Mouse (Mus musculus) lung, postnatal 14 days (tissue): Measurements from ENCODE around the gene Tmed6.
A peak's percentile ranks its signal among the peaks of the same experiment; 100 is the strongest.
"Not testable (repeated sequence)": the region's sequence is repeated elsewhere in the genome, so short reads cannot be mapped to it uniquely, and the experiment has no call there.

Source experiments
- DNase-seq: peaks from one replicate; pipeline ENCODE4 v3.0.0; 2021

Tmed6 gene

DNA sequence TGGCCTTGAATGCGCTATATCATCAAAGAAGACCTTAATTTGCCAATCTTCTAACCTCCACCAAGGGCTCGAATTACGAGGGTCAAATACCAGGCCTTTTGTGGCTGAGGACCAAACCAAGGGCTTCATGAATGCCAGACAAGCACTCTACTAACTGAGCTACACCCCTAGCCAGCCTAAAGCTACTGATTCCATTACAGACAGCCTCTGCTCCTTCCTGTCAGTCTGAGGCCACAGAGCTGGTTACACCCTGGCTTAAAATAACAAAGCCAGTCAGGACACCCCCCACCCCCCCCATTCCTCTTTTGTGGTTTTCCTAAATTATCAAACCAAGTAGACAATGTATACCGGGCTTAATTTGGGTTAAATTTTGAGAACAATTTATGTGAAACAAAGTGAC is 8.3 kb upstream of the Tmed6 start:
- no peak for DNase-seq

DNA sequence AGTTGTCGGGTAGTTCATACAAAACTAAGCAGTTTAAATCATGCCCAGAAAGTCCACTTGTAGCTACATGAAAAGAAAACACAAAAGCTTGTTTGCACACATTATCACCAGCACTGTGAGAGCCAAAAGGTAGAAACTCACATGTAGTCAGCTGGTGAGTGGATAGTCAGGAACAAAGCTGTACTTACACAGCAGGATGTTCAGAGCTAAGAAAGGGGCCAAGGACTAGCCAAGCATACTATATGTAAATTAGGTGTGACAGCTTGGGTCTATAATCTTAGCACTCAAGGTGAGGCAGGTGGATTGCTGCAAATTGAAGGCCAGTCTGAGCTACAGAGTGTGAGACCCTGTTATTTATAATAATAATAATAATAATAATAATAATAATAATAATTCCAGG is 2.8 kb downstream of the Tmed6 start:
- no peak for DNase-seq

DNA sequence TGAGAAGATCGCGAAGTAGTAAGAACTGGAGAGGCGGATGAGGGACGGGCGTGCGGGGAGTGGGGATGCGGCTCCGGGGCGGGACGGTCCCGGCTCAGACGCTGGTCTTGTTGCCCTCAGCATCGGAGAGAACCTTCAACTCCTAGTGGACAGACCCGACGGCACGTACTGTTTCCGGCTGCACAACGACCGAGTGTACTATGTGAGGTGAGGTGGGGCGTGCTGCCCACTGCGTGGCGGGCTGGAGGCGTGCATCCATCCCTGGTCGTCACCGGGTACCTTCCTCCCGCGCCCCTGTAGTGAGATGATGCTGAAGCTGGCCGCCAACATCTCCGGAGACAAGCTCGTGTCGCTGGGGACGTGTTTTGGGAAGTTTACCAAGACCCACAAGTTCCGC is 8.5 kb downstream of the Tmed6 start:
- no peak for DNase-seq

- peak; percentile 95 for DNase-seq
Observed at GRCm38 (mm10) chr8:107056076-107056972, 9.1 kb downstream of the Tmed6 start, which contains the start of the genes Cog8 and Nip7. TSS of gene Cog8 (minus strand) at chr8:107056689. TSS of gene Nip7 (plus strand) at chr8:107056877.

GRCm38 (mm10) chr8:107052046-107052445 is 13.4 kb downstream of the Tmed6 start:
- DNase-seq: no peak

DNA sequence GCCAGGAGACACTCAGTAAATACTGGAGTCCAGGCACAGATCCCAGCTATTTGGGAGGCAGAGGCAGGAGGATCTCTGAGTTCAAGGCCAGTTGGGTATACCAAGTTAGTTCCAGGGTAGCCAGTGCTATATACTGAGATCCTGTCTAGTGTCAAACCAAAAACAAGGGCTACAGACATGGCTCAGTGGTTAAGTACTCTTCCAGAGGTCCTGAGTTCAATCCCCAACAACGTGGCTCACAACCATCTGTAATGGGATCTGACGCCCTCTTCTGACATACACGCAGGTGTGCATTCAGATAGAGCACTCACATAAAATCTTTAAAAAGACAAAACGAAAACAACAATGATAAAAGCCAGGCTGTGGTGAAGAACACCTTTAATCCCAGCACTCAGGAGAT is 16.0 kb downstream of the Tmed6 start:
- no peak for DNase-seq

DNA sequence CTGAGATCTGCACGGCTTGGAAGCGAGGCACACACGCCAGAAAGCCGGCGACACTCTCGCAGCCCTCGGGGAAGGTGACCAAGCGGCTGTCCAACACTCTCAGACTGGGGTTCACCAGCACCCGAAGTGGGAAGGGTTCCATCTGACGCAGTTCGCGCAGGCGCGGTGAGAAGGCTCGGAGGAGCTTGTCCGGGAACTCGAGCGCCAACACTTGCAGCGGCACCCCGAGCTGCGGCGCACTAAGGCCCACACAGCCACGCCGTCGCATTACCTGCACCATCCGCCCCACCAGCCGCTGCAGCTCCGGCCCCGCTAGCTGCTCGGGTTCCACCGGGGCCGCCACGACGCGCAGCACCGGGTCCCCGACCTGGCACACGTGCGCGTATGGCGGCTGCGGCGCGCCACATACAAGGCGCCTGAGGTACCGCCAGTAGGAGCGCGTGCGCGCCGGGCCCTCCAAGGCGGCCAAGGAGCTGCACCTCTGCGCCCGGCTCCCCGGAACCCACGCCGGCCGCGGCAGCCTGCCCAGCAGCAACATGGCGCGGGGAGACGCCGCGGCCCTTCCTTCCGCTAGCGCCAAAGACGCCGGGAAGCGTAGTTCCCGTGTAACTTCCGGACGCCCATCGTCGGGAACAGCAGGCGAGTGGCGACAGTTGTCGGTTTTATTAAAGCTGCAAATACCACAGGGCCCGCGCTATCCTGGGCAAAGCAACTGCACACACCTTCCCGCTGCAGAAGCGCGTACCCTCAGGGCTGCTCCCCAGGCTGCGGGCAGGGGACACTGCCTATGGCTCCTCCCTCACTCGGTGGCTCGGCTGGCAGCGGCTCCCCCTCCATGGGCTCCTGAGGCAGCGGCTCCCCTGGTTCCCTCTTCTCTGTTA is 17.1 kb downstream of the Tmed6 start, which contains the start of gene Pdf:
Gene Pdf, minus strand, starts transcription at position 554 of the 881 bp plus-strand sequence.
- DNase-seq: peak; percentile 82

DNA sequence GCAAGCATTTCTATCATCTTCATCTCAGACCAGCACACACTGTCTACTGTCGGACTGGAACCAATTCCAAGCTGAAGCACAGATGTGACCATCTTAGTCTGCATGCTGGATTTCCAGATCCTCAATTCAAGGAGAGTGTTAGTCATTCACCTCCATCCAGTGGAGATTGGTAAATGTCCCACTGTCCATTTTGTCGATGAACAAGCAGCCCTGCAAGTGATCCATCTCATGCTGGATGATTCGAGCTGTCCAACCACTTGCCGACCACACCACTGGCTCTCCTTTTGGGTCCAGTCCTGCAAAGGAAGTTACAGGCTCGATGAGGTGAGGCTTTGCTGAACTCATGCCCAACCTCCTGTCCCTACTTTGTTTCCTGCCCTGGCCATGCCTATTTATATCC is 18.5 kb downstream of the Tmed6 start:
- DNase-seq: no peak

DNA sequence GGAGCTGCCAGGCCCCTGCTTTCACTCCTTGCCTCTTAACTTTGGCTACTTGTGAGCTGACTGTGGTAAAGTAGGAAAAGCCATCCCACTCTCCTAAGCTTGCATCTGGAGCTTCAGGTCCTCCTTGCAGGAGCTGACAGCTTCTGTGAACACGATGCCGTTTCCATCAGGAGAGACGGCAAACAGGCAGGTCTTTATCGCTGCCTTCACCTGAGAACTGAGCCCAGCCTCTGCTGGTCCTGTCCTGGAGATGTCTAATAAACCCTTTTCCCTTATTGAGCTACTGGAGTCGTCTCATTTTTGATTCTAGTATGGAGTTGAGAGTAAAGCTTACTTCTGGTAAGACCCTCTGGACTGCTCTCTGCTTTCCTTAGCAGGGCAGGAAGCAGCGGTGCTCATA is 20.0 kb downstream of the Tmed6 start:
- DNase-seq: no peak

GRCm38 (mm10) chr8:107040632-107041031 is 24.8 kb downstream of the Tmed6 start:
- DNase-seq: no peak

GRCm38 (mm10) chr8:107036626-107037025 is 28.8 kb downstream of the Tmed6 start:
- no peak for DNase-seq

- DNase-seq: no peak
Observed at GRCm38 (mm10) chr8:107035641-107036040, 29.8 kb downstream of the Tmed6 start.

- not testable (repeated sequence) for DNase-seq
Observed at GRCm38 (mm10) chr8:107033609-107034008, 31.8 kb downstream of the Tmed6 start.

GRCm38 (mm10) chr8:107031577-107032090 is 33.8 kb downstream of the Tmed6 start:
- no peak for DNase-seq

DNA sequence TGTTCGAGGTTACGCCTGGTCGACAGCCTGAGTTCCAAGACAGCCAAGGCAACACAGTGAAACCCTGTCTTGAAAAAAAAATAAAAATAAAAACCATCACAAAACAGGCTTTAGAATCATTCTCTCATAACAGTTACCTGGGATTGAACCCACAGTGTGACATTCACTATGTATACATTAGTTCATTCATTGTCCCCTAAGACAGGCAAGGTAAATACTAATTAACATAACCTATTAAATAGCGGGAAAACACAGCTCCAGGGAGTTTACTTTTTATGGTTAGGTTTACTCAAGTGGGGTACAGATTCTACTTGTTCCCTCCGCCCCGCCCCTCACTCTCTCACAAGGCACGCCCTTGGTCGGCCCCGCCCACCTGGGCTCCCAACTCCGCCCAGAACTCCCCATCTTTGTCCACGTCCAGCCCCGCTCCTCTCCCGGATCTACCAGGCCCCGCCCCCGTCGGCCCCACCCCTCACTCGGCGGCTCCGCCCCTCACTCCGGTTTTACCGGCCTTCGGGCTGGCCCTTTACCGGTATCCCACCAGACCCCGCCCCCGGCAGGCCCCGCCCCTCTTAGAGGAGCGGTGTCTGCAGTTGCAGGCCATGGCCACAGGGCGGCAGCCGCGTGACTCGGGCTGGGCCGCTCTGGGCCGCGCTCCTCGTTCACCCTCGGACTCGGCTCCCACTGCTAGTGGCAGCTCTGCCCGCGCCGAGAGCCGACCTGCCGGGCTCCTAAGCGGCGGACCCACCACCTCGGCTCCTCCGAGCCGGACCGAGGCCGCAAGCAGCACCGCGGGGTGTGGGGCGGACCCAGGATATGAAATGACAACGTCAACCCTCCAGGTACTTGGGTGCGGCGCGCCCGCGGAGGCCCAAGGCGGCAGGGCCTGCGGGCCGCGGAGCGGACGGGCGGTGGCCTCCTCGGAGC is 34.5 kb downstream of the Tmed6 start, which contains the start of gene Vps4a:
Gene Vps4a, plus strand, starts transcription at position 573 of the 927 bp plus-strand sequence.
- peak; percentile 97 for DNase-seq

DNA sequence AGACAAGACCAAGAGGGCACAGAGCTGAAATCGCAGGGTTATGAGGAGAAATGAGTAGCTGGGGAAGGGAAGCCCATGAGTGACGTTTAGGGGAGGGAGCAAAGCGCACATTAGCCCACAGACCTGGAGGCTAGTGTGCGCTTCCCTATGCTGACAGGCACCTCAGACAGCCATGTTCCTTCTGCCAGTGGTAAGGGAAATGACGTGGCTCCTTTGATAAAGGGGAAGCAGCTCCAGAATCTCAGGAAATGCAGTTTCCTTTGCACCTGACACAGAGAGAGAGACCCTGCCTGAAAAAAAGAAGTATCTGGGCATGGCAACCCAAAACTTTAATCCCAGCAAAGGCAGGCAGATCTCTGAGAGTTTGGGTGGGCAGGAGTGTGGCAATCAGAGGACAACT is 35.4 kb downstream of the Tmed6 start:
- DNase-seq: no peak

DNA sequence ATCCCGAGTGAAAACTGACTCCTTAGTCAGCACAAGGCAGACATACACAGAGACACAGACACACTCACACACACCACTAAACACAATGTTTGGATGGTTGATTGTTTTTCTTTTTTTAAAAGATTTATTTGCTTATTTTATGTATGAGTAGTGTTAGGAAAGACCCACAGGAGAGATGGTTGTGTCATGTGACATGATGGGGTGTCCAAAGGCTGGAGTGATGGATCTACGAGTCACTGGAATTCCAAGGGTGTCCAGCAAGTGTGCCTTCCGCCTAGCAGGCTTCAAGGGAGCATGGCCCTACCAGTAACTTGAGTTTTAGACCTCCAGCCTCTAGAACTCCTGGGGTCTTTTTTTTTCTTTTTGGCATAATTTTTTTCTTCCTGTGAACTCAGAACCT is 36.1 kb downstream of the Tmed6 start:
- no peak for DNase-seq

GRCm38 (mm10) chr8:107023479-107023878 is 42.0 kb downstream of the Tmed6 start:
- no peak for DNase-seq

DNA sequence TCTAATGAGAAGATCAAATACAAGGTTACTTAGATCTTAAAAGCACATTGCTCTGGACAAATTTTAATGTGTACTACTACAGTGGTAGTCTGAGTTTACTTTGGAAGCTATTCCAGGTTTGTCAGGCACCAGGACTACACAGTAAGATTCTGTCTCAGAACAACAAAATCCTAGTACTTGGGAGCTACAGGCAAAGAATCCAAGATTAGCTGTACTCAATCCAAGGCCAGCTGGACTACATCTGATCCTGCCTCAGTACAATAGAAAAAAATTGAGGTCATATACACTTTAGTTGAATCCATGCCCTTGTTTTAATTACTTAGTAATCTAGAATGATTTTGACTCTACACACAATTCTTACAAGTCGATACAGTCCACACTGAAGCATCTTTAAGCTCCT is 50.5 kb downstream of the Tmed6 start:
- DNase-seq: no peak

GRCm38 (mm10) chr8:107012666-107013065 is 52.8 kb downstream of the Tmed6 start:
- no peak for DNase-seq
